Mouse (Mus musculus): ENCODE measurements around the gene Cfh. TPM values are rescaled to one million over a fixed set of nuclear protein-coding genes. Genes with fewer than 3 reads are reported as not detected.

Cfh gene
- total and polyA plus RNA-seq, 2 experiments from 2014 or later: 20.8 to 22.0 TPM

GRCm38 (mm10) chr1:140180125-140180524 is 3.4 kb downstream of the Cfh start:
- Histone ChIP-seq H3K4me1 (ENCODE audit: insufficient read depth, low read length) (no peaks in the 10 kb centered on the region), H3K4me3 (ENCODE audit: low read depth, low read length) (no peak overlapping the region), H3K36me3 (ENCODE audit: insufficient read depth, low read length) (no peaks in the 10 kb centered on the region), H3K27ac (ENCODE audit: low read depth, low read length) (no peak overlapping the region), H3K4me2 (ENCODE audit: low read depth, low read length, poor library complexity, severe bottlenecking) (no peak overlapping the region), H3K9me3 (ENCODE audit: low read length) (no peaks in the 10 kb centered on the region), H3K27me3 (ENCODE audit: insufficient read depth, low read length) (no peaks in the 10 kb centered on the region), H3K9ac (replicated peaks; ENCODE audit: low read length, poor library complexity, severe bottlenecking) (no peak overlapping the region)
- no peak for TF ChIP-seq CTCF (IDR thresholded peaks at IDR 0.05)
- DNase-seq (ENCODE audit: low spot score) (peak; percentile 29), ATAC-seq (ENCODE audit: low FRiP score) (no peak)
- 48% methylated on average over 1 of the region's 1 CpGs for WGBS

DNA sequence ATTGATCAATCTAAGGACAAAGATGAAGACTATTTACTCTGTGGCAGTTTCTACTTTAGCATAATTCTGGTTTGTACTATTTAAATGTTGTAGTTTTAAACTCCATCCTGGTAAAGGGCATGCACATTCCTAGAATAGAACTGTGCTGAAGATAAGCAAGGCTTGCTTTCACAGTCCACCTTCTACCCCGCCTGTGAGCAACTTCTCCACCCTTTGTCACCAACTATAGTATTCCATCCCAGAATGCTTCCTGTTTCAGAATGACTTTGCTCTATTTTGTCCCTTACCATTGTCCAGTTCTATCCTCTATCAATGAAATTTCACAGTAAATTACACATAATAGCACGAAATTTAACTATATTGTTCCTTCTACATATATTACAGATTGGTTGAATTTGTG is 8.1 kb downstream of the Cfh start:
- no peaks in the 10 kb centered on the region for H3K4me1 ChIP-seq (ENCODE audit: insufficient read depth, low read length)
- H3K4me3 ChIP-seq (ENCODE audit: low read depth, low read length): no peak overlapping the region
- ATAC-seq (ENCODE audit: low FRiP score) (no peak), DNase-seq (ENCODE audit: low spot score) (no peak)
- no peaks in the 10 kb centered on the region for H3K36me3 ChIP-seq (ENCODE audit: insufficient read depth, low read length)
- no peak overlapping the region for H3K27ac ChIP-seq (ENCODE audit: low read depth, low read length)
- no peak for TF ChIP-seq CTCF (IDR thresholded peaks at IDR 0.05)
- no peaks in the 10 kb centered on the region for H3K27me3 ChIP-seq (ENCODE audit: insufficient read depth, low read length)
- no peaks in the 10 kb centered on the region for H3K9me3 ChIP-seq (ENCODE audit: low read length)
- H3K9ac ChIP-seq (replicated peaks; ENCODE audit: low read length, poor library complexity, severe bottlenecking): no peak overlapping the region
- WGBS: 74% methylated on average over 2 of the region's 2 CpGs
- H3K4me2 ChIP-seq (ENCODE audit: low read depth, low read length, poor library complexity, severe bottlenecking): no peak overlapping the region

DNA sequence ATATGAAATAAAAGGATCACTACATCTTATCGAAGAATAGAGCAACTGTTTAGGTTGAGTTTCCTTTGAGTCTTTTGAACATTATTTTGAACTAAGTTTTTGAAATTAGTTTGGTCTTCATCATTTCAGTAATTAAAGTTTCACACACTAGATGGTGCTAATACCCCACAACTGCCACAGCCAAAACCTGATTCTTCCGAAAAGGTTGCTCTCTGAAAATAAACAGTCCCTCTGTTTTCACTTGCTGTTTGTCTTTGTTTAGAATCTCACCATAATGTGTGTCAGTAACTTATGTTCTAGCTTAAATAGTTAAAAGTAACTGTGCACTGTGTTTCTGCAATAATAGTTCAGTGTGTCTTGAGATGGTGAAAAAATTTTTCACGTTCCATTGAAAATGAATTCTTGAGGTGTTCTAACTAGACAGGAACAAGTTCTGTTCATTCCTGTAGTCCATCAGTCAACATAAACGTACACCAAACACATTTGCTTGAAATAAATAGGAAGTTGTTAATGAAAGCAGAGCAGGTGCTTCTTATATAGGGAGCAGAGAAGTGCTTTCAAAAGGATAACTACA is 11.9 kb downstream of the Cfh start:
- ATAC-seq (ENCODE audit: low FRiP score): no peak
- no peaks in the 10 kb centered on the region for H3K36me3 ChIP-seq (ENCODE audit: insufficient read depth, low read length)
- no peaks in the 10 kb centered on the region for H3K4me1 ChIP-seq (ENCODE audit: insufficient read depth, low read length)
- WGBS: 41% methylated on average over 4 of the region's 4 CpGs
- DNase-seq (ENCODE audit: low spot score): peak; percentile 48
- peak; percentile 85 for TF ChIP-seq CTCF (IDR thresholded peaks at IDR 0.05)
- no peak overlapping the region for H3K4me3 ChIP-seq (ENCODE audit: low read depth, low read length)
- H3K9ac ChIP-seq (replicated peaks; ENCODE audit: low read length, poor library complexity, severe bottlenecking): no peak overlapping the region
- no peak overlapping the region for H3K4me2 ChIP-seq (ENCODE audit: low read depth, low read length, poor library complexity, severe bottlenecking)
- no peaks in the 10 kb centered on the region for H3K27me3 ChIP-seq (ENCODE audit: insufficient read depth, low read length)
- no peaks in the 10 kb centered on the region for H3K9me3 ChIP-seq (ENCODE audit: low read length)
- H3K27ac ChIP-seq (ENCODE audit: low read depth, low read length): no peak overlapping the region

DNA sequence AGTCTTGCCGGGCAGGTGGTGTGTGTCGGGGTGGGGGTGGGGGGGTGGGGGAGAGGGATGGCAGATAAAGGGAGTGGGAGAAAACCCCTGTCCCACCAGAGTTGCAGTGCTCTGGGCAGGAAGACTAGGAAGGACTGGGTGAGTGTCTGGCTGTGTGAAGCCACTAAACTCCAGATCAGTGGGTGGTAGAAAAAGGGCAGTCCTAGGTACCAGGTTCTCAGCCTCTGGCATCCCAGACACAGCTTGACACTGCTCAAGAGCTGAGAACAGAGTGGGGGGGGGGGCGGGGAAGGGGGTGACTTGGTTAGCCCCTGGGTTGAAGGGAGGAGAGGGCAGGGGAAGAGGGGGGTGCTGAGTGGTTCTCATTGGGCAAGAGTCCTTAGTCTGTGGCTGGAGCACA is 24.6 kb downstream of the Cfh start:
- Histone ChIP-seq H3K9ac (replicated peaks; ENCODE audit: low read length, poor library complexity, severe bottlenecking) (no peak overlapping the region), H3K9me3 (ENCODE audit: low read length) (no peaks in the 10 kb centered on the region), H3K27ac (ENCODE audit: low read depth, low read length) (no peak overlapping the region), H3K27me3 (ENCODE audit: insufficient read depth, low read length) (no peaks in the 10 kb centered on the region), H3K4me3 (ENCODE audit: low read depth, low read length) (no peak overlapping the region), H3K4me2 (ENCODE audit: low read depth, low read length, poor library complexity, severe bottlenecking) (no peak overlapping the region), H3K4me1 (ENCODE audit: insufficient read depth, low read length) (no peaks in the 10 kb centered on the region), H3K36me3 (ENCODE audit: insufficient read depth, low read length) (no peaks in the 10 kb centered on the region)
- 70% methylated on average over 3 of the region's 3 CpGs for WGBS
- no peak for DNase-seq (ENCODE audit: low spot score)
- ATAC-seq (ENCODE audit: low FRiP score): no peak; the same call in 1 of the 2 replicates
- TF ChIP-seq CTCF (IDR thresholded peaks at IDR 0.05): no peak

DNA sequence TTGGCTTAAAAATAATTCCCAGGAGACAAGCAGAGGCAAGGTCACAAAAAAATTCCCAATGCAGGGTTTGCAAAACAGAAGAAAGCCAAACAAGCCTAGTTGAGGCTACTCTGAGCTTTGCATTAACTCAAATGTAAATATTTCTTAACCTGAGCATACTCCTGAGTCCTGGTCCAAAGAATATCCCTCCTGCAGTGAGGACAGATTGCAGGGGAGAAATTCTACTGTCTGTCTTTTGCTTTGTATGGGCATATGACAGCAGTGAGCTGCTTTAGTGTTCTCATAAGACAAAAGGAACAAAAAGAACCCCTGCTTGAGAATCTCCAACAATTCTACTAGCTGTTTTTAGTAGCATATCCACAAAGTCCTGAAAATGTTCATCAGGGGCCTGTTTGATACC is 114.1 kb downstream of the Cfh start:
- Histone ChIP-seq H3K9me3 (ENCODE audit: low read length) (no peaks in the 10 kb centered on the region), H3K27me3 (ENCODE audit: insufficient read depth, low read length) (no peaks in the 10 kb centered on the region), H3K4me3 (ENCODE audit: low read depth, low read length) (no peak overlapping the region), H3K27ac (ENCODE audit: low read depth, low read length) (no peak overlapping the region), H3K4me1 (ENCODE audit: insufficient read depth, low read length) (no peaks in the 10 kb centered on the region), H3K9ac (replicated peaks; ENCODE audit: low read length, poor library complexity, severe bottlenecking) (no peak overlapping the region), H3K36me3 (ENCODE audit: insufficient read depth, low read length) (no peaks in the 10 kb centered on the region), H3K4me2 (ENCODE audit: low read depth, low read length, poor library complexity, severe bottlenecking) (no peak overlapping the region)
- no peak for DNase-seq (ENCODE audit: low spot score)
- TF ChIP-seq CTCF (IDR thresholded peaks at IDR 0.05): no peak
- ATAC-seq (ENCODE audit: low FRiP score): no peak

Other genes with a start within 250 kb of the Cfh start
- gene Kcnt2, start 62.4 kb upstream of the Cfh start, total RNA-seq (2014; rRNA removed): 9.5 and 9.6 TPM in 2 replicates
- gene Kcnt2, start 62.4 kb upstream of the Cfh start, polyA plus RNA-seq (2015; fragmentation: Nextera tagmentation; extraction: Ambion mirVana): 2.2 and 2.8 TPM in 2 replicates